Mouse (Mus musculus) heart, embryonic 15.5 days (tissue): Measurements from ENCODE around the gene Hist2h2ac. TPM values are rescaled to one million over a fixed set of nuclear protein-coding genes. Genes with fewer than 3 reads are reported as not detected.
"Not testable (repeated sequence)": the region's sequence is repeated elsewhere in the genome, so short reads cannot be mapped to it uniquely, and the experiment has no call there.

Experiments
- ATAC-seq: fragments of 200-750 bp; cut with Nextera tagmentation; replicated peaks from 2 replicates; pipeline ENCODE4 v1.8.0; 2017; ENCODE audit warnings: low read depth, moderate TSS enrichment; ENCODE audit not compliant: insufficient number of reproducible peaks, insufficient read depth, low FRiP score
- H3K27ac ChIP-seq: fragments of 300-500 bp; sonication (generic); 2 replicates; pipeline ENCODE4 v1.5.1; 2015; ENCODE audit warnings: mild to moderate bottlenecking, inconsistent platforms
- H3K27me3 ChIP-seq: fragments of 300-500 bp; sonication (generic); 2 replicates; pipeline ENCODE4 v1.6.1; 2015; ENCODE audit warnings: inconsistent platforms
- H3K36me3 ChIP-seq: fragments of 300-500 bp; sonication (generic); 2 replicates; pipeline ENCODE4 v1.6.1; 2015; ENCODE audit warnings: mild to moderate bottlenecking, inconsistent platforms
- H3K4me1 ChIP-seq: fragments of 300-500 bp; sonication (generic); replicated peaks from 2 replicates; pipeline ENCODE4 v1.6.1; 2015; ENCODE audit warnings: inconsistent platforms
- H3K4me2 ChIP-seq: fragments of 300-500 bp; sonication (generic); 2 replicates; pipeline ENCODE4 v1.6.1; 2015; ENCODE audit warnings: inconsistent platforms, mild to moderate bottlenecking, moderate library complexity
- H3K4me3 ChIP-seq: fragments of 300-500 bp; sonication (generic); 2 replicates; pipeline ENCODE4 v1.5.1; 2015; ENCODE audit warnings: mild to moderate bottlenecking, inconsistent platforms
- H3K9ac ChIP-seq: fragments of 300-500 bp; sonication (generic); 2 replicates; pipeline ENCODE4 v1.6.1; 2015; ENCODE audit warnings: mild to moderate bottlenecking, inconsistent platforms
- H3K9me3 ChIP-seq: fragments of 300-500 bp; sonication (generic); replicated peaks from 2 replicates; pipeline ENCODE4 v1.6.1; 2016; ENCODE audit warnings: inconsistent platforms
- WGBS: fragments of 180-500 bp; shearing (Covaris S2); methylation state at CpG from one replicate; pipeline ENCODE4 v1.1.7; 2015; ENCODE audit warnings: mixed read lengths; 5-methylcytosine and 5-hydroxymethylcytosine counted together
- polyA plus RNA-seq: library from polyadenylated mRNA; unstranded; fragments of >200 nt; fragmentation: Nextera tagmentation; extraction: Ambion mirVana; gene quantifications from 2 replicates; pipeline ENCODE4 v1.2.1, GENCODE M21; 2015

Hist2h2ac gene
- polyA plus RNA-seq, 1 experiment from 2014 or later, result 5.3 TPM

DNA sequence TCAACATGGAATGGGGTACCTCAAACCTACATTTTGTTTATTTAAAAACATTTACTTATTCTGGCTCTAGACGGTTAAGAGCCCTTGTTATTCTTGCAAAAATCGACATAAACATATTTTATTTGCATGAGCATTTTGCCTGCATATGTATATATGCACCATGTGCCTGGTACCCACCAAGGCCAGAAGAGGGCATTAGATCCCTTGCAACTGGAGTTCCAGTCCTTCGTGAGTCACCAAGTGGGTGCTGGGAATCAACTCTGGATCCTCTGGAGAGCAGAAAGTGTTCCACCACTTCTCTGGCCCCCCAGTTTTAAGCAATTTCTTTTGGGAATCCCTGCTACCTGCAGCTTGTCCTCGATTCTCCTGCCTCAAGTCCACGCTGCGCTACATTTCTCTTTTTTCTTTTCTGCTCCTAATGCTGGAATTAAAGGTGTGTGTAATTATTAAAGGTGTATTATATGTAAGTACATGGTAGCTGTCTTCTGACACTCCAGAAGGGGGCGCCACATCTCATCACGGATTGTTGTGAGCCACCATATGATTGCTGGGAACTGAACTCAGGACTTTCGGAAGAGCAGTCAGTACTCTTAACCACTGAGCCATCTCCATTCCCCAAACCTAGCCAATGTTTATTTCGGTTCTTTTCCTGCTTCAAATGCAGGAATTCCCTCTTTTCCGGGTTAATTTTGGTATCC lies 24.9 kb downstream of the Hist2h2ac start:
- no peaks in the 10 kb centered on the region; the same call in 1 of the 2 replicates for H3K9me3 ChIP-seq
- H3K4me1 ChIP-seq, result peaks cover 16% of the 10 kb centered on the region
- no peak overlapping the region for H3K9ac ChIP-seq
- no peak overlapping the region for H3K4me2 ChIP-seq
- H3K27ac ChIP-seq, result no peak overlapping the region
- no peak for ATAC-seq
- peaks cover 22% of the 10 kb centered on the region for H3K36me3 ChIP-seq
- 91% methylated on average over 11 of the region's 11 CpGs for WGBS
- H3K27me3 ChIP-seq, result no peaks in the 10 kb centered on the region
- no peak overlapping the region for H3K4me3 ChIP-seq

DNA sequence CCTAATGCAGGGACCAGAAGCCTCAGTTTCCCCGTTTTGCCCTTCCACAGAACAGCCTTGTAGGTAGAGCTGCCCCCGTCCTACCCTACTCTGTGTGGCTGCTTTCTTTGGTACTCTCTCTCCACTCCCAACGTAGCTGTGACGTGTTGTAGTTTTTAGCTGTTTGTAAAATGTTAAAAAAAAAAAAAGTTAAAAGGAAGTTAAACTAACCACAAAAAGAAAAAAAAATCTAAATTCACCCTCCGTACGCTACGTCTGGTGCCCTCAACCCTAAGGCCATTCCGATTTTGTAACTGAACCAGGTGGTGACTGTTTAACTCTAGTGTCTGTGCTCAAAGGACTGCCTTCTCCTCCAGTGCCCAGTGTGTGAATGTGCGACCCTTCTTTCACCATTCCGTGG lies 25.7 kb downstream of the Hist2h2ac start:
- Histone ChIP-seq H3K9ac (no peak overlapping the region), H3K27me3 (no peaks in the 10 kb centered on the region), H3K36me3 (peaks cover 22% of the 10 kb centered on the region), H3K4me2 (no peak overlapping the region), H3K27ac (no peak overlapping the region), H3K4me3 (no peak overlapping the region), H3K9me3 (no peaks in the 10 kb centered on the region; the same call in 1 of the 2 replicates), H3K4me1 (peaks cover 16% of the 10 kb centered on the region)
- no peak for ATAC-seq
- 88% methylated on average over 10 of the region's 10 CpGs for WGBS

DNA sequence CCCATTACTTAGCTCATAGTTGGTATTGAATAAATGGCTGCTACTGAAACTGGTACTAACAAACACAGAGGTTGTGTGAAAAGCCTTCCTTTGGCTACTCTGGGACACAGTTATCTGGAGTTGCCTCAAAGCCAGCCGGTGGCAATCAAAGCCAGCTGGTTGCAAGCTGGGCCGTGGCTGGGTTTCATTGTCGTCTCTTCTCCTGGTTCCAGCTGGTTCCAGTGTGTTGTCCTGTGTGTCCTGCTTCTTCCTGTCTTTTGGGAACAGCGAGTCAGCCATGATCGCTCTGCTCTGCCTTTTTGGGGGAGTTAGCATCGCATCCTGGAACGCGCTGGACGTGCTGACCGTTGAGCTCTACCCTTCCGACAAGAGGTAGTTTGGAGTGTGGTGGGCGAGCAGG lies 27.7 kb downstream of the Hist2h2ac start:
- Histone ChIP-seq H3K27ac (no peak overlapping the region), H3K4me2 (no peak overlapping the region), H3K9ac (no peak overlapping the region), H3K4me1 (peaks cover 13% of the 10 kb centered on the region), H3K27me3 (no peaks in the 10 kb centered on the region), H3K9me3 (no peaks in the 10 kb centered on the region; the same call in 1 of the 2 replicates), H3K4me3 (no peak overlapping the region), H3K36me3 (peaks cover 31% of the 10 kb centered on the region)
- no peak for ATAC-seq
- WGBS, result 63% methylated on average over 12 of the region's 12 CpGs

DNA sequence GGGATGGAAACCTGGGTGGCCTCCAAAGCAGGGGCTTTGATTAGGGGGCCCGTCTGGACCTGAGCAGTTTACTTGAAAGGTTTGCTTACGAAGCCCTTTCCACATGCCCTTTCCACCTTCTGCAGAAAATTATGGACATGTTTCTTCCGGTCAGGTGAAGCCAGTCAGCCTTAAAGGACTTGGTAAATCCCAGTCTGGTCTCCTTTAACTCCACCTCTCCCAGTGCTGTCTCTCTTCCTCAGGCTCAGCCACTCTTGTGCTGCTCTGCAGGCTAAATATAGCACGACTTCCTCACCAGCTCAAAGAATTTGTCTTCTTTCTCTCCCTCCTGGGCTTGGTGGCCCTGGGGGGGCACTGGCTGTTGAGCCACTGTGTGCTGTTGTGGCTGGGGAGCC lies 38.3 kb downstream of the Hist2h2ac start:
- 5% methylated on average over 4 of the region's 4 CpGs for WGBS
- H3K27ac ChIP-seq, result peak overlapping the region; percentile 93
- no peaks in the 10 kb centered on the region for H3K9me3 ChIP-seq
- peaks cover 16% of the 10 kb centered on the region for H3K36me3 ChIP-seq
- H3K27me3 ChIP-seq, result no peaks in the 10 kb centered on the region
- H3K4me1 ChIP-seq, result peaks cover 36% of the 10 kb centered on the region
- H3K4me2 ChIP-seq, result peak overlapping the region; percentile 84
- H3K4me3 ChIP-seq, result peak overlapping the region; percentile 70
- peak; percentile 56 for ATAC-seq
- peak overlapping the region; percentile 67 for H3K9ac ChIP-seq

DNA sequence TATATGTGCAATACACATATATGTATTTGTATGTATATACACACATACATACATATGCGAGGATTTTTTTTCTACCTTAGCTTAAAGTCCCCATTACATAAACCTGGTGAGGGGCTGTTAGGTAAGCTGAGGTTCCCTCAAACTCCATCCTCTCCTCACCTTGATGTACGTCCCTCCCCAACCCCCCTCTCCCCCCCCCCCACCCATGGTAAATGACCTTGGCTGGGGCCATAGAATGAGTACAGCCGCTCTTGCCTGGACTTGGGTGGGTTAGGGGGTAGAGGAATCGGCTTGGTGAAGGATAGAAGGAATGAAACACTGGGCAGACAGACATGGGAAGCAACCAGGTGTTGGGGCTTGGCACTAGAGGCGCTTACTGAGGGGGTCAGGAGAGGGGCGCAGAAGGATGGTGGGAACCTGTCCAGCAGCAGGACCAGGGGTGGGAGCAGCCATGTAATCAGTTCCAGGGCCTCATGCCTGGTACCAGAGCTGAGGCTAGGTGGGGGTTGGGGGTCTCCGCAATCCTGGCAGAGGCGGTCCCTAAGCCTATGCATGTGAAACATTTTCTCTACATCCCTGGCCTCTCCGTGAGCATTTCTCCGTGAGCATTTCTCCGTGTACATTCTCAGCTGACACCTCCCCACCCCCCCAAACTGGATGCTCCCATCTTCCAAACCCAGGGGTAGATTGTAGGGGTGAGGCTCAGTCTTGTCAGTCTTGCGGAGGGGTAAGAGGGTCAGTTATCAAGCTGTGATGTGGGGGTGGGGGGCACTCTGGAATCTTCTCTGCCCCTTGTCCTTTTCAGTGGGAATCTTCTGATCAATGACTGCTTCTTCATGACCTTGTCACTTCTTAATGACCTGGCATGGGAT lies 38.9 kb downstream of the Hist2h2ac start:
- Histone ChIP-seq H3K9ac (peak overlapping the region; percentile 67), H3K36me3 (peaks cover 18% of the 10 kb centered on the region), H3K4me1 (peaks cover 36% of the 10 kb centered on the region), H3K4me2 (peak overlapping the region; percentile 84), H3K9me3 (no peaks in the 10 kb centered on the region), H3K27me3 (no peaks in the 10 kb centered on the region), H3K27ac (peak overlapping the region; percentile 93), H3K4me3 (peak overlapping the region; percentile 70)
- 24% methylated on average over 12 of the region's 12 CpGs for WGBS
- peak; percentile 25 for ATAC-seq

DNA sequence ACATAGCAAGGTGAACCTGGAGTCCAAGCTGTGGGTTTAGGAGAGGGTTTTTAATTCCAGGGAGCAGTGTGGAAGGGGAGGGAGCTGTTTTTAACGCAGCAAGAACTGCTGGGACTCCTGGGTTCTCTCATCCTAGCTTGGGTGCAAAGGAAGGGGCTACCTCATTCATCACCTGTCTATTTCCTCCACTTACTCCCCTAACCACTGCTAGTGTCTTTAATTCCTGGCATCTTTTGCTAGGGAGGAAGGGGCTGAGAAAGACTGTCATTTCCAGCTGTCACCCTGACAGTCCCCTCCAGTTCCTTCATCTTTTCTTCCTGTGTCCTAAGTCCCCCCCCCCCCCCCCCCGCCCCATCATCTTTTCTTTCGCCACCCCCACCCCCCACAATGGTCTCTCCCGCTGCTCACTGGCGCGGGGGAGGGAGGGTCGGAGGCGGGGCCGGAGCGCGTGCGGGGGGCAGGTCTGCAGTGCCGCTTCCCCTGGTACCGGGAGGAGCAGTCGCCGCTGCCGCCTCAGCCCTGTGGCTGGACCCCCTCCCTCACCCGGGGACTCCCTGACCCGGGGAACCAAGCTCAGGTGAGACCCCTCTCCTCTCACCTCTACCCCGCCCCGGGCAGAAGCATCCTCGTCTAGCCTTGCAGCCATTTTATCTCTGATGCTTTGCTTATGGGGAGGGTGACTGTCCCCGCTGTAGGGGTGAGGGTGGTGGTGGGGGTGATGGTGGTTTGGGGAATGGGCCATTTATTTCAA lies 39.8 kb downstream of the Hist2h2ac start, which contains the start of gene Sv2a:
Gene Sv2a (plus strand): TSS at position 425 of the 751 bp plus-strand sequence.
- Histone ChIP-seq H3K4me3 (peak within 1 kb of the TSS; percentile 70), H3K9ac (peak within 1 kb of the TSS; percentile 67), H3K27me3 (no peaks in the 10 kb centered on the region), H3K4me1 (peaks cover 36% of the 10 kb centered on the region), H3K36me3 (peaks cover 27% of the 10 kb centered on the region), H3K4me2 (peak within 1 kb of the TSS; percentile 84), H3K27ac (peak within 1 kb of the TSS; percentile 93), H3K9me3 (no peaks in the 10 kb centered on the region)
- under 1% methylated on average over 10 of the region's 23 CpGs for WGBS
- peak; percentile 29; the same call in 1 of the 2 replicates for ATAC-seq

DNA sequence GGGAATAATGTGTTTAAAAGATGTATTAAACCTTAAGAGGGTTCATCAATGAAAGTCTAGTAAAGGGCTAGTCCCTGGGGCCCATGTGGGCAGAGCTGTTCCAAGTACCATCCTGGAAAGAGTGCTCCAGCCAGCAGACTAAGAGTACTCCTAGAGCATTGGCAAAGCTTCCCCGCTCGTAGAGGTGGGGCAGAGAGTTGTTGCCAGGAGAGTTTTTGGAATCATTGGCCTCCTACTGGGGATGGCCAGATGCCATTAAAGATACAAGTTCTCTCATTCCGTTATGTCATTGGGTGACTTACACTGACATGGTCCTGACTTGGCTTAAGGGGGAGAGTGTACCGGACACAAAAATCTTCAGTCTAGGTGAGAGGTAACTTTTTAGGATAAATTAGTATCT lies 41.1 kb downstream of the Hist2h2ac start:
- Histone ChIP-seq H3K9me3 (no peaks in the 10 kb centered on the region), H3K9ac (no peak overlapping the region), H3K27ac (no peak overlapping the region), H3K4me2 (no peak overlapping the region), H3K27me3 (no peaks in the 10 kb centered on the region), H3K4me1 (peaks cover 40% of the 10 kb centered on the region), H3K4me3 (no peak overlapping the region), H3K36me3 (peaks cover 33% of the 10 kb centered on the region)
- WGBS, result 55% methylated on average over 4 of the region's 4 CpGs
- ATAC-seq, result no peak

DNA sequence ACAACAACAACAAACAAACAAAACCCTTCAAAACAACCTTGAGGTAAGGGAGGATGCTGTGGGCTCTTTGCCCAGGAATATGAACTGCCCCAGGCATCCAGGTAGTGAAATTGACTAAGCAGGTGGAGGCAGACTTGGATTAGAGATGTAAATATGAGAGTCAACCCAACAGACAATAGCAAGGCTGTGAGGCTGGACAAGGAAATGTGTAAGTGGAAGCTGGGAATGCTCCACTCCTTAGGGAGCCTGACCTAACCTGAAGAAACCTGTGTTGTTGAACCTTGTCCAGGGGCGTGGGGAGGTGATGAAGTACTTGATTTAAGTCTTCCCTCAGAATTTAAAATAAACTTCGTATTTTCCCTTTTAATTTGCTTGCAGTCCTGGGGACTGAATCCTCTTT lies 41.8 kb downstream of the Hist2h2ac start:
- Histone ChIP-seq H3K27ac (no peak overlapping the region), H3K9me3 (no peaks in the 10 kb centered on the region), H3K27me3 (no peaks in the 10 kb centered on the region), H3K9ac (no peak overlapping the region), H3K4me3 (no peak overlapping the region), H3K4me2 (no peak overlapping the region), H3K36me3 (peaks cover 39% of the 10 kb centered on the region), H3K4me1 (peaks cover 47% of the 10 kb centered on the region)
- no peak for ATAC-seq
- 80% methylated on average over 2 of the region's 2 CpGs for WGBS

DNA sequence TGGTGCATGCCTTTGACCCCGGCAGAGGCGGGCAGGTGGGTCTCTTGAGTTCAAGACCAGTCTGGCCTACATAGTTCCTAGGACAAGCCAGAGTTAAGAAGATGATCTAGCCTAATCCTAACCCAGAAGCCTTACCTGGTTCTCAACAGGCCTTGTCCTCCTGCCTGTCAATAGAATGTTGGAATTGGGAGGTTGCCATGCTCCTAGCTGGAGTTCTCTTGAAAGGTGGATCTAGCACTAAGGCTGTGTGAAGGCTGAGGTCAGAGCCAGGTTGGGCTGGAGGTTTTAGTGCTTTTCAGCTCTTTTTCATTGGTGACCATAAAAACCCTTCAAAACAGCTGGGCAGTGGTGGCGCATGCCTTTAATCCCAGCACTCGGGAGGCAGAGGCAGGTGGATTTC lies 42.3 kb downstream of the Hist2h2ac start:
- Histone ChIP-seq H3K36me3 (peaks cover 40% of the 10 kb centered on the region), H3K4me3 (no peak overlapping the region), H3K27me3 (no peaks in the 10 kb centered on the region), H3K27ac (no peak overlapping the region), H3K4me1 (peaks cover 50% of the 10 kb centered on the region), H3K4me2 (no peak overlapping the region), H3K9me3 (no peaks in the 10 kb centered on the region), H3K9ac (no peak overlapping the region)
- 90% methylated on average over 4 of the region's 4 CpGs for WGBS
- ATAC-seq, result no peak

DNA sequence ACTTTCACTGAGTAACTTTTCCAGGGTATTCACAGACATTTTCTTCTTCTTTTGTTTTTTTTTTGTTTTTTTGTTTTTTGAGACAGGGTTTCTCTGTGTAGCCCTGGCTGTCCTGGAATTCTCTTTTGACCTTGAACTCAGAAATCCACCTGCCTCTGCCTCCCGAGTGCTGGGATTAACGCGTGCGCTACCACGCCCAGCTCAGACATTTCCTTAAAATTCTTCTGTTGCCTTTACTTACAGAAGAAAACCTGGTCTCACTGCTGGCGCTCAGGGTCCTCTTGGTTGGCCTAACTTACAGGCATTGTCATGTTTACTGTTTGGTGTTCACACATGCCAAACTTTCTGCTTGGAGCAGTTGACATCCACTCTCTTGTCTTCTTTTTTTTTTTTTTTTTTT lies 45.4 kb downstream of the Hist2h2ac start:
- 91% methylated on average over 6 of the region's 6 CpGs for WGBS
- no peaks in the 10 kb centered on the region for H3K9me3 ChIP-seq
- H3K27me3 ChIP-seq, result no peaks in the 10 kb centered on the region
- no peak for ATAC-seq
- H3K4me3 ChIP-seq, result no peak overlapping the region
- no peak overlapping the region for H3K9ac ChIP-seq
- H3K4me1 ChIP-seq, result peaks cover 45% of the 10 kb centered on the region
- H3K36me3 ChIP-seq, result peaks cover 40% of the 10 kb centered on the region
- no peak overlapping the region for H3K27ac ChIP-seq
- no peak overlapping the region for H3K4me2 ChIP-seq

DNA sequence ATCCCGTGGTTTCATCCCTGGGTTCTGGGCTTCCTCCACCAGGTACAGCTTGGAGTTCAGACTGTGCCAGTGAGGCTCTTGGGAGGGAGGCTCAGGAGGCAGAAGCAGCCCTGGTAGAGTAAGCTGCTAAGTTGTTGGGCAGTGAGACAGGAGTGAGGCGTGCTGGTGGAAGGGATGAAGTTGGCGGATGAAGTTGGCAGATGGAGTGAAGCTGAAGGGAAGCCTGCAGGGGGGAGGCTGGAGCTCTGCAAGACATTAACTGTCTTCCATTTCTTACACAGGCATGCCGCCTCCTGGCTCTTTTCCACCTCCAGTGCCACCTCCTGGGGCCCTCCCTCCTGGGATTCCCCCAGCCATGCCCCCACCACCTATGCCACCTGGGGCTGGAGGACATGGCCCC lies 46.6 kb downstream of the Hist2h2ac start:
- H3K9ac ChIP-seq, result not testable (repeated sequence)

More for the DNA sequence above, 46.6 kb downstream of the Hist2h2ac start:
- ATAC-seq, H3K4me2 ChIP-seq, H3K9me3 ChIP-seq, H3K27me3 ChIP-seq, H3K27ac ChIP-seq: not testable (repeated sequence)
- H3K4me1 ChIP-seq, result peaks cover 37% of the 10 kb centered on the region
- H3K36me3 ChIP-seq, result peaks cover 40% of the 10 kb centered on the region
- H3K4me3 ChIP-seq, result 0 out of 2 replicates have a peak overlapping the region, but pooled peaks have one; percentile 8
- 80% methylated on average over 4 of the region's 4 CpGs for WGBS
